Mouse (Mus musculus): ENCODE measurements around the gene Adgrl2.

DNA sequence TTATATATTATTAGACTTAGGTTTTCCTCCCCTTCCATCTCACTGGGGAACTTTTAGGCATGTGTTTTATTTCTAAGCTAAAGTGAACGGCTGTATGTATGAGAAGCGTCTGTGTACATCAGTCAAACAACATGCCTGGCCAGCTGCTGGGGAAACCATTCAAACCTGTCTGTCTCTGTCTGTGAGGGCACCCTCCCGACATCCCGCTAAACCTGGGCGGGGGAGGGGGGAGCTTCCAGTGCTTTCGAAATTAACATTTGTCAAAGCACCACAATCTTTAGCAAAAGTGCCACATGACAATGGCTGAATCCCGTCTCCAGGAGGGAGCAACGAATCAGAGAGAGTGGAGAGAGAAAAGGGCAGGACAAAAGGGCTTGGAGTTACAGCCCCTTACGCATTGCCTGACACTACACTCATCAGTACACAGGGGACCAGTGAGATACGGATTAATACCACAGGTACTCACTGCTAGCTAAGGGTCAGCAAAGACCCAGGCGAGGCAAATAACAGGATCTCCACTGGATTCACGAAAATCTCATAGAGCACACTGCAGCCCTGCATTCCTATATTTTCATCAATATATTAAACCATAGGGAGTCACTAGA, 135.9 kb downstream of the Adgrl2 start:
- TF ChIP-seq CTCF (IDR thresholded peaks at IDR 0.05; ENCODE audit: insufficient read depth, low read depth, low read length): no peak
- TF ChIP-seq POLR2A (IDR thresholded peaks at IDR 0.05; ENCODE audit: insufficient read depth, low read depth, low read length): no peak

All from olfactory bulb, adult 2 months (tissue).